Mouse (Mus musculus) layer of hippocampus, postnatal 36 days (tissue): ENCODE results near the gene Cog5. TPM values are rescaled to one million over a fixed set of nuclear protein-coding genes. Genes with fewer than 3 reads are reported as not detected.
A peak's percentile ranks its signal among the peaks of the same experiment; 100 is the strongest.

Source experiments
- DNase-seq, 2 experiments: peaks; one replicate each; pipeline ENCODE4 v3.0.0; 2022
- total RNA-seq, 2 experiments: library from RNA; stranded (reverse); gene quantifications; 2 replicates each; pipeline ENCODE4 v1.2.3; 2021

The Cog5 gene
- total RNA-seq, 2 experiments from 2014 or later: 60.4 to 62.2 TPM

DNA sequence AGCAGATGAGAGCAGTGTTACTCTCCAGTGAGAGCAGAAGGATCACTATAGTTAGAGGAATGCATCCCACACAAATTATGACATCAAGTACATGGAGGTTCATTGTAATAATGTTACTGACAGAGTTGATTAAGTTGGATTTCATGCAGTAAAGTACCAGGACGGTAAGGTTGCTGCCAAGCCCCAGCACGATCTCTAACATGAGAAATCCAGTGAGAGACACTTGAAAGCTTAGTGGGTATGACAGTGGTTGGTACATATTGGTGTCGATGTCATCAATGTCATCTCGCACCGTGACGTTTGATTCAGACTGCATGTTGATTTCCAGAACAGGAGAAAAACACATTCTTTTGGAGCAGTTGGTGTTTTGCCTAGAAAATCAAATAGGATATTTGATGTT, 55.0 kb downstream of the Cog5 start:
- DNase-seq: no peak

GRCm38 (mm10) chr12:31712233-31712632, 57.6 kb downstream of the Cog5 start:
- no peak for DNase-seq

GRCm38 (mm10) chr12:31712727-31713126, 58.1 kb downstream of the Cog5 start:
- DNase-seq: no peak

DNA sequence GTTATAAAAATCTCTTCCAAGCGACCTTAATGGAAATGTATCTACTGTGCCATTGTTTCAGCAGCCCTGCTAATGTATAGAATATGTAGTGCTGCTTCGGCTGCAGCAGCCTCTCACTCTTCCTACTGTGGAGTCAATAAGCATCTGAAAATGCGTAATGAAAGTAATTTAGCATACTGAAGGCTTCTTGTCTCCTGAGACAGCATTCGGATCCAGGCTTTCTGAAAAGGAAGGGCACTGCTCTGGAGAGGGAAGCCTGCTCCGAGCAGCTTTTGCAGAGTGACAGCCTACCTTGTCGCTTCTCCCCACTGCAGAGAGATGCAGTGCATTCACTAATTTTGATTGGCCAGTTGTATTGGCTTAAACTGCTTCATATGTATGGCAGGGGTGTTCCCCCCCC, 58.9 kb downstream of the Cog5 start, which contains the start of gene Gpr22:
Gene Gpr22, minus strand, starts transcription at position 348 of the 400 bp plus-strand sequence.
- peak; percentile 63 to 65 for DNase-seq

DNA sequence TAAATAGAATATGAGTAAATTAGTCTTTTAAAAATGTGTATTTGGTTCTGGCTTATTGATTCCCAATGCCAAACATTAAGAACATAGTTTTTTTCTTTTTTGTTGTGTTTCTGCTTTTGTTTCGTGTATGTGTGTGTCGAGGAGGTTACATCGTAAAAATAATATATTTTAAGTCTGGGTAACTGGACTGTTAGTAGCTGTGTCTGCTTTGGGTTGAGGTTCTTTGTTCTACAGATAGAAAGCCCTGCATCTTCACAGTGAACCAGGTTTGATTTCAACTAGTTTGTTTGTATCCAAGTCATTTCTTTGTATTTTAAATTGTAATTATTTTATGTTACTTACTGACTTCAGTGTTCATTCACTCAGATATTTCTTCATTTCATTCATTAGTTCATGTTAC, 59.4 kb downstream of the Cog5 start:
- no peak for DNase-seq

- DNase-seq: no peak
These were observed 65.1 kb downstream of the Cog5 start for GRCm38 (mm10) chr12:31719586-31720275.

GRCm38 (mm10) chr12:31724576-31724975, 69.9 kb downstream of the Cog5 start:
- no peak for DNase-seq

DNA sequence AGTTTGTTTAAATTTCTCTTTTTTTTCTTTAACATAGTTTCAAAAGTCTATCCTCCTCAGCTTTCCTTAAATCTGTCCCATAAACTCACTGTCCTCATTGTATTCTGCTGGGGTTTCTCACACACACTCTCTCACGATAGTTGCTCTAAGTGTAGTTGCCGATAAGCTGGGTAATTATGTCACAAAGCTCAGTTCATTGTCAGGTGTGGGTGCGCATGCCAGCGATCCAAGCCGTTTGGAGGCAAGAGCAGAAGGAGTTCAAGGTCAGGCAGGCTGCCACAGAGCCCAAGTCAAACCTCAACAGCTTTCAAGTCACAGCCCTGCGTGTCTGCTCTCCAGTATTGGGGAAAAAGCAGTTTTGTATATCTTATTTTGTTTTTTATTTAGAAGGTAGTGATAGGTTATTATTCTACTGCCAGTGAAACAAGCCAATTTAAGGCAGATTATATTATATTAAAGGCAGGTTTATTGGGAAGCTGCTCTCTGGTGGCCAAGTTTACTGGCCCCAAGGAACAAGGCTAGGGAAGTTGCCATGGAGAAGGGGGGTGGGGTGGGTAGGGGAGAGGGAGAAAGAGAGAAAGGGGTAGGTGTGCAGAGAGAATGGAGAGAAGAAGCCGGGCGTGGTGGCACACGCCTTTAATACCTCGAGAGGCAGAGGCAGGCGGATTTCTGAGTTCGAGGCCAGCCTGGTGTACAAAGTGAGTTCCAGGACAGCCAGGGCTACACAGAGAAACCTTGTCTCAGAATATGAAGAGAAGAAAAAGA, 71.0 kb downstream of the Cog5 start:
- no peak for DNase-seq

DNA sequence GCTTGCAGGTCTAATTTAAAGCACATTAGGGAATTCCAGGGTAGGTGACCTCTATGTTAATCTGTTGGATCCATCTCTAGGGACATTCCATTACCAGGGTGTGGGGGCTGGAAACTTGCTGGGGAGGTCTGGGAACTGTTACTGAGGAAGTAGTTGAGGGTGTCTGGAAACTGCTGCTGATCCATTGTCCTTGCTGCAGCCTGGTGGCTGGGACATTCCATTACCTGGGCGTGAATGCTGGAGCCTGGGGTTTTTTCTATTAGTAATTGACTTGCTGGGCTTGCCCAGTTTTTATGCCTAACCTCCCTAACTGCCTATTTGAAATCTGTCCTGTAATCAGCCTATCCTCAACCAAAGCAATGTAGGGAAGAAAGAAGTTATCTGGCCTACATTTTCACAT, 72.0 kb downstream of the Cog5 start:
- DNase-seq: no peak

DNA sequence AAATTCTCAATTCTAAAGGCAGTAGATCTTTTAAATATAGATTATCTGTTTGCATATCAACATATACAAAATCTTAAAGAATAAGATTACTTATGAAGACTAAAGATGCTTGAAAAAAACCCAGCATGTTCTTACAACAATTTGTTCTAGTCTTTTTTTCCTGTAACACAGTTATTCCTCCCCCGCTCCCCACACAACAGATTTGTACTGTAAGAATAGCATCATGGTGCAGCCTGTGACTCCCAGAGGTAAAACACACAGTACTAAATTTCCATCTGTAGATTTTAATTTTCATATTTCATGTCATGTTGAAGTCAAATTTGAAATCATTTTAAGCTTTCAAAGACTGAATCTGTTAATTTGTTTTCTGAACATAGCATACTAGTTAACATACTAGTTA, 75.5 kb downstream of the Cog5 start:
- DNase-seq: peak in 1 of 2 experiments; percentile 56

GRCm38 (mm10) chr12:31734616-31735015, 79.9 kb downstream of the Cog5 start:
- DNase-seq: peak in 1 of 2 experiments; percentile 40

GRCm38 (mm10) chr12:31747301-31747700, 92.6 kb downstream of the Cog5 start:
- no peak for DNase-seq

DNA sequence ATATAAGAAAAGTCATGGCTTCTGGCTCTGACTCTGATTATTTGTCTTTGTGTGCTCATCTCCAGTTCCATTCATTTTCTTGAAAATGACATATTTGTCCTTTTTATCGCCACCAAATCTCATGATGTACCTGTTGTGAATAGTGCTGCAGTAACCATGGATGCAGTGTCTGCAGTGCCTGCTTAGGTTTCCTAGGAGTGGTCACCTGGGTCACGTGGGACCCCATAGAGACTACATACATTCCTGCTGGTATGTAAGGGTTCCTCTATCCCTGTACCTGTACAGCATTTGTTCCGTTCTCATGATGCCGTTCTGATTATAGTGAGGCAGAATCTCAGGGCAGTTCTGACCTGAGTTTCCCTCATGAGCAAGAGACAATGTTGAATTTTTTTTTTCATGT, 95.2 kb downstream of the Cog5 start:
- no peak for DNase-seq

DNA sequence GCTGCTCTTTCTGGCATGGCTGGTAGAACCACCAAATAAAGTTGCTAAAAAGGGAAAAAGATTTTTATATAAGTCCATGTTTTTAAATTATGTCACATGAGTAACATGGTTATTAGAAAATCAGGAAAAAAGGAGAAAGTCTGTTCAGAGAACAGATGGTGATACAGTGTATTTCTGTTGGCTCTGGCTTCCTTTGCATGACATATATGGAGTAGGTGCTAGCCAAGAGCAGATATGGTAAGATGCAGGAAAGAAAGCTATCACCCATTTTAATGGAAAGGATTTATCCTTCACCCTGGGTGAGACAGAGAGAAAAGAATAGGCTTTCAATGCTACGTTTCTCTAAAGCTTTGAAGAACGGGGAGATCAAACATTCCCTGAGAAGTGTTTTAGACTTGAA, 99.8 kb downstream of the Cog5 start:
- DNase-seq: no peak

- no peak for DNase-seq
These were observed 101.5 kb downstream of the Cog5 start for GRCm38 (mm10) chr12:31755885-31756755.

DNA sequence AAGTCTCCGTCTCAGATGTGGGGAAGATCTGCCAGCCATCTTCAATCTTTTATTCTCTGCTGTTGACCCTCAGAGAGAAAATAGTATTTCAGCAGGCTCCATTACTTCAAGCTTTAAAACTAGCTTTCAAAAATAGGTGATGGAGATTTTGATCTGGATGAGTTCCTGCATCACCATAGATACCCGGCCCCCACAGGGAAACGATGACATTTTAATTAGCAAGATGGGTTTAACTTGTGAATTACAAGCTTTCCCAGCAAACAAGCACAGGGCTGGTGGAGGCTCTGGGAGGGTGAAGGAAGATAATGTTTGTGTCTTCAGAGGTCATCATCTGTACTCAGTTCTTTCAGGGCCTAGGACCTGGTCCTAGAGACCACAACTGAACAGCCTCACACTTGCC, 118.9 kb downstream of the Cog5 start:
- DNase-seq: peak in 1 of 2 experiments; percentile 21

DNA sequence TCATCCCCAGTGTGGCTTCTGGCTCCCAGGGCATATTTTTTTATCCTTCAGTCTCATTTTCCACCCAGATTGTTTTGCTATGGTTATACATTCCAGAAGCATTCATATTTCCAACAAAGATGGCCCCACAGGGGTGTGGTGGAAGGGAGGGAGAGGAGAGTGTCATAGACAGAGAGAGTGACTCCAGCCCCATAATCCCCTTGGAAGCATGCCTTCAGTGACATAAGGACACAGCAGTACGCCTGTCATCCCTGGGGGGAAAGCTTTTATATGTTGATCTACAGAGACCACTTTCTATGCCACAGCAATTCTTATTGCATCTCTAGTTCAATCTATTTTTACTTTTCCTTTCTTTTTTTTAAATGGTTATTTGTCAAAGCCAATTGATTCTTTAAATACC, 129.6 kb downstream of the Cog5 start:
- DNase-seq: no peak

GRCm38 (mm10) chr12:31788530-31788929, 133.9 kb downstream of the Cog5 start:
- no peak for DNase-seq

GRCm38 (mm10) chr12:31806410-31807154, 151.9 kb downstream of the Cog5 start:
- DNase-seq: no peak

GRCm38 (mm10) chr12:31818051-31818461, 163.4 kb downstream of the Cog5 start:
- DNase-seq: no peak

- no peak for DNase-seq
These were observed 164.4 kb downstream of the Cog5 start for GRCm38 (mm10) chr12:31819096-31819495.

DNA sequence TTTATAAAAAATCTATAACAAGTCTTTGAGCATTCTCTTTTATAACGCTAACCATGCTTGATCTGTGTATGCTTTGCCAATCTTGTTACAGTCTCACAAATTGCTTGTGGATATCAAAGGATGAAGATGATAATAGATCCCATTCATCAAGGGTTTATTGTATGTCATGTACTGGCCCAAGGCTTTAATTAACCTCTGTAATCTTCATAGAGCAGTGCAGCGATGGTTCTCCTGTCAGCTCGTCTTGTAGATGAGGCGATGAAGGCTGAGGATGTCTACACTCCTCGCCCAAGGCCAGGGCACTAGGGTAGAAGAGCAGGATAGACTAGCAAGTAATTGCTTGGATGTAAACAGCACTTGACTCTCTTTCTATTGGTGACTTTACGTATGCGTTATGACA, 164.9 kb downstream of the Cog5 start:
- DNase-seq: no peak
